Mouse (Mus musculus): Measurements from ENCODE around the gene Wnt10a.

The Wnt10a gene

GRCm38 (mm10) chr1:74791249-74791648 lies at the start of gene Wnt10a:
Gene Wnt10a (plus strand): TSS chr1:74791516.
- DNase-seq (ENCODE audit: low spot score in 2 of 2), result no peak

- no peak for DNase-seq (ENCODE audit: low spot score in 2 of 2)
Measured at GRCm38 (mm10) chr1:74747335-74747734, 44.0 kb upstream of the Wnt10a start.

GRCm38 (mm10) chr1:74748643-74749271 lies 42.6 kb upstream of the Wnt10a start, which contains the start of gene Prkag3:
Gene Prkag3 (minus strand): TSS chr1:74749221.
- DNase-seq (ENCODE audit: low spot score in 2 of 2), result peak; percentile 48 to 62

- DNase-seq (ENCODE audit: low spot score in 2 of 2), result peak; percentile 57 to 74
Measured at GRCm38 (mm10) chr1:74749301-74749700, 42.0 kb upstream of the Wnt10a start.

GRCm38 (mm10) chr1:74750683-74751082 lies 40.6 kb upstream of the Wnt10a start:
- DNase-seq (ENCODE audit: low spot score in 2 of 2), result peak in 1 of 2 experiments; percentile 50

- DNase-seq (ENCODE audit: low spot score in 2 of 2), result peak in 1 of 2 experiments; percentile 27
Measured at GRCm38 (mm10) chr1:74752150-74752549, 39.2 kb upstream of the Wnt10a start.

- DNase-seq (ENCODE audit: low spot score in 2 of 2), result no peak
Measured at GRCm38 (mm10) chr1:74752833-74753232, 38.5 kb upstream of the Wnt10a start.

- DNase-seq (ENCODE audit: low spot score in 2 of 2), result no peak
Measured at GRCm38 (mm10) chr1:74753266-74753974, 37.9 kb upstream of the Wnt10a start.

GRCm38 (mm10) chr1:74754175-74754785 lies 37.0 kb upstream of the Wnt10a start:
- no peak for DNase-seq (ENCODE audit: low spot score in 2 of 2)

GRCm38 (mm10) chr1:74759773-74760172 lies 31.5 kb upstream of the Wnt10a start:
- peak; percentile 72 to 87 for DNase-seq (ENCODE audit: low spot score in 2 of 2)

- no peak for DNase-seq (ENCODE audit: low spot score in 2 of 2)
Measured at GRCm38 (mm10) chr1:74763081-74763480, 28.2 kb upstream of the Wnt10a start.

- DNase-seq (ENCODE audit: low spot score in 2 of 2), result no peak
Measured at GRCm38 (mm10) chr1:74770727-74771466, 20.4 kb upstream of the Wnt10a start.

- no peak for DNase-seq (ENCODE audit: low spot score in 2 of 2)
Measured at GRCm38 (mm10) chr1:74771467-74771844, 19.9 kb upstream of the Wnt10a start.

- no peak for DNase-seq (ENCODE audit: low spot score in 2 of 2)
Measured at GRCm38 (mm10) chr1:74771845-74771930, 19.6 kb upstream of the Wnt10a start, which contains the start of gene Wnt6. Gene Wnt6 (plus strand): TSS chr1:74771892.

- DNase-seq (ENCODE audit: low spot score in 2 of 2), result no peak
Measured at GRCm38 (mm10) chr1:74771931-74772620, 19.2 kb upstream of the Wnt10a start.

GRCm38 (mm10) chr1:74773136-74773535 lies 18.2 kb upstream of the Wnt10a start:
- peak; percentile 87 to 88 for DNase-seq (ENCODE audit: low spot score in 2 of 2)

- DNase-seq (ENCODE audit: low spot score in 2 of 2), result no peak
Measured at GRCm38 (mm10) chr1:74774062-74774461, 17.3 kb upstream of the Wnt10a start.

- DNase-seq (ENCODE audit: low spot score in 2 of 2), result no peak
Measured at GRCm38 (mm10) chr1:74775816-74776215, 15.5 kb upstream of the Wnt10a start.

GRCm38 (mm10) chr1:74778934-74779486 lies 12.3 kb upstream of the Wnt10a start:
- DNase-seq (ENCODE audit: low spot score in 2 of 2), result no peak

- no peak for DNase-seq (ENCODE audit: low spot score in 2 of 2)
Measured at GRCm38 (mm10) chr1:74782045-74782444, 9.3 kb upstream of the Wnt10a start.

- DNase-seq (ENCODE audit: low spot score in 2 of 2), result no peak
Measured at GRCm38 (mm10) chr1:74783554-74783953, 7.8 kb upstream of the Wnt10a start.

Measured in heart, adult 9 months (tissue).